Mouse (Mus musculus): ENCODE results near the gene Usp42.

DNA sequence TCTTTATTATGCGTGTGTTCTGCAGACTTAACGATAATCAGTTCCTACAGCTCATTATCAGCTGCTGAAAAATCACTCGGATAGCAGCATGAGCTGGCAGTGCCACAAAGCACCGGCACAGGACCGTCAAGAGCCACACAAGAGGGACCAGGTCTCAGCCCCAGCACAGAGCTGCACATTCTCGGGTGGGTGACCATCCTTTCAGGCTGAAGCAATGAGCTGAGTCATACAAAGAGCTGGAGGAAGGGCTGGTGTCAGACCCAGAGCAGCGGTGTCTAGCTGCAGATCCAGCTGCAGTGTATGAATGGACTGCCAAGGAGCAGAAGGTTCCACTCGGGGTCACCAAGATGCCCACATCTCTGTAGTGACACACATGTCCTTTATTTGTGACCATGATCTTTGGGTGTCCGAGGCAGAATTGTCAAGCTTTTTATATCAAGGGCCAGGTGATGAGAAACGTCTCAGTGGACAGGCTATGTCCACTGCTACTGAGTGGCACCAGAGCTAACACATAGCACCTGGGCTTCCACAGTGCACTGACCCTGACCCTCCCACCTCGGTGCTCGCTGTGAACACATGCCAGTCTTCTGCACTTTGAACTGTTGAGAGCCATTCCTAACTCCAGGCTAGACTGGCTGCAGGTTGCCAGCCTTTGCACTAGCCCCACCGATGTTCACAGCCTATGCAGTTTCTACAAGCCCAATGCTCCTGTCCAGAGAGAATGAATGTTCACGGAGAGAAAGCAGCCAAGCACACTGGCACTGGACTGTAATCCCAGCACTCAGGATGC is 19.9 kb downstream of the Usp42 start:
- TF ChIP-seq CTCF (conservative IDR thresholded peaks at IDR 0.05; ENCODE audit: insufficient read depth, insufficient read length, low read depth, low read length) = no peak
- TF ChIP-seq POLR2A (IDR thresholded peaks at IDR 0.05; ENCODE audit: low read depth, low read length) = no peak
